Mouse (Mus musculus) lung, postnatal 0 days (tissue): ENCODE measurements around the gene Prdm4.

ENCODE experiments used
- CTCF ChIP-seq: IDR thresholded peaks from 2 replicates; pipeline ENCODE4 v1.5.1; 2016; ENCODE audit warnings: antibody characterized with exemption, mild to moderate bottlenecking
- EP300 ChIP-seq: IDR thresholded peaks from 2 replicates; pipeline ENCODE4 v1.6.1; 2016; ENCODE audit warnings: antibody characterized with exemption, mild to moderate bottlenecking, control low read depth

DNA sequence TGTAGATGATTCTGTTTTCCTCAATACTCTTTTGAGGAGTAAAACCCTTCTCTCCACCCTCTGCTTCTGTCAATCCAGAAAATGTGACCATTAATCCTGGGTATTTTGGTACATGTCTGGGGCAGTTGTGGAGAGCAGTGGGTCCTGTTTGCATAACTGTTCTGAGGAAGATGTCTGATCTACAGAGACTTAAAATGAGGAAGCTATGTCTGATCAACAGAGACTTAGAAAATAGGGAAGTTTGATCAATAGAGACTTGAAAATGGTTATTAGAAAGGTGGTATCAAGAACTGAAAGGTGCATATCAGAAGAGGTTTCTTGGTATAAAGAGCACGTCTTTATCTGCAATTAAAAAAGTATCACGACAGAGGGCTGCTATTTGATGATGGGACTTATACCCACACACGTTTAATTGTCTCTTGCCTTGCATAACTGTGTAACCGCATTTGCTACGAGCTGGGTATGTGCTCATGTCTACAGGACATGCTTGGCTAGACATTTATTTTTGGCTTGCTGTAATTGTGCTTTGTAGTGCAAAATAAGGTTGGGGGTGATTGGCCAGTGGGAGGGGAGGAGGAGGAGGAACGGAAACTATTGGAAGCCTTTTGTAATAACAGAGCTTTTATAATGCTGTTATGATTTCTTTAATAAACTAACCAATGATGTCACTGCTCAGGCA, 35.0 kb upstream of the Prdm4 start:
- no peak for TF ChIP-seq CTCF
- TF ChIP-seq EP300: no peak
